In the genomic region with DNA sequence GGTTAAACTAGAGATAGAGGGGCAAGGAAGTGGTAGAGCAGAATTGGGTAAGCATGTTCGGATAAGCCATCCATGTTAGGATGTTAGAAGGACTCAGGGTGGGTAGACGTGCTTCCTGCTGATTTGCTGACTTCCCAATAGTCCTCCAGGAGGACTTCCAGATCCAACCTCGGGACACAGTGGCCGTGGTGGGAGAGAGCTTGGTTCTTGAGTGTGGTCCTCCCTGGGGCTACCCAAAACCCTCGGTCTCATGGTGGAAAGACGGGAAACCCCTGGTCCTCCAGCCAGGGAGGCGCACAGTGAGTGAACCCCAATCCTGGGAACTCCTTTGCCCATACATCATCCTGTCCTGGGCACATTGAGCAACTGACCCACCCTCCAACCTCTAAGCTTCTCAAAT, we compare ENCODE assay signal across 10 mouse cellular contexts. TPM values are rescaled to one million over a fixed set of nuclear protein-coding genes. Genes with fewer than 3 reads are reported as not detected.
DNase-seq lines count a peak whose midpoint lies in the region; ATAC-seq lines count a peak whose summit lies in the region.
"Had no signal": no experiment of that assay in that cellular context is flagged by ENCODE, and none has a peak within 500 bp of the region (broad histone marks: within the 10 kb centered on the region; RNA-seq: fewer than 3 reads in every experiment).

No protein-coding gene starts in this region.

- ATAC-seq in hindbrain, embryonic 12.5 days (ENCODE audit: low FRiP score), result no peak
- no peak for ATAC-seq in hindbrain, embryonic 11.5 days (ENCODE audit: low FRiP score)
- ATAC-seq in lung, embryonic 16.5 days (ENCODE audit: low read depth), result no peak
- ATAC-seq in intestine, embryonic 16.5 days, result no peak
- ATAC-seq in stomach, embryonic 16.5 days (ENCODE audit: insufficient read depth, low FRiP score), result no peak

- 86% methylated on average over 7 of the region's 7 CpGs for WGBS in hindbrain, embryonic 12.5 days
- WGBS in hindbrain, embryonic 11.5 days, result 88% methylated on average over 7 of the region's 7 CpGs
- 69% methylated on average over 7 of the region's 7 CpGs for WGBS in lung, embryonic 16.5 days
- WGBS in intestine, embryonic 16.5 days, result 80% methylated on average over 7 of the region's 7 CpGs
- WGBS in stomach, embryonic 16.5 days, result 81% methylated on average over 7 of the region's 7 CpGs

- H3K4me3 ChIP-seq in hindbrain, embryonic 12.5 days, result 0 out of 2 replicates have a peak overlapping the region, but pooled peaks have one; percentile 10
- no peak overlapping the region for H3K4me3 ChIP-seq in hindbrain, embryonic 11.5 days (ENCODE audit: low read depth, low read length)
- H3K4me3 ChIP-seq in lung, embryonic 16.5 days (ENCODE audit: low read length), result peak overlapping the region; percentile 47
- H3K4me3 ChIP-seq in intestine, embryonic 16.5 days (ENCODE audit: low read length), result peak overlapping the region; percentile 25
- H3K4me3 ChIP-seq in stomach, embryonic 16.5 days (replicated peaks; ENCODE audit: low read length), result peak overlapping the region; percentile 31
- H3K4me3 ChIP-seq: erythroblast, embryonic 14.5 days had no signal

- no peak overlapping the region for H3K9ac ChIP-seq in hindbrain, embryonic 12.5 days
- no peak overlapping the region for H3K9ac ChIP-seq in hindbrain, embryonic 11.5 days (ENCODE audit: low read depth, low read length)
- H3K9ac ChIP-seq in lung, embryonic 16.5 days (ENCODE audit: low read length), result peak overlapping the region; percentile 64
- H3K9ac ChIP-seq in intestine, embryonic 16.5 days (ENCODE audit: low read depth, low read length), result no peak overlapping the region
- H3K9ac ChIP-seq in stomach, embryonic 16.5 days (ENCODE audit: low read length), result no peak overlapping the region

- H3K27me3 ChIP-seq in hindbrain, embryonic 12.5 days, result peaks cover 5% of the 10 kb centered on the region; the same call in 1 of the 2 replicates
- H3K27me3 ChIP-seq in hindbrain, embryonic 11.5 days (ENCODE audit: control insufficient read depth, insufficient read depth, low read length), result peaks cover 3% of the 10 kb centered on the region; the same call in 1 of the 2 replicates
- no peaks in the 10 kb centered on the region for H3K27me3 ChIP-seq in lung, embryonic 16.5 days (ENCODE audit: control insufficient read depth, insufficient read depth, low read depth, low read length)
- 0 out of 2 replicates have a peak, but pooled peaks cover 3% of the 10 kb centered on the region for H3K27me3 ChIP-seq in intestine, embryonic 16.5 days (replicated peaks; ENCODE audit: control insufficient read depth, insufficient read depth, low read length)
- no peaks in the 10 kb centered on the region for H3K27me3 ChIP-seq in stomach, embryonic 16.5 days (ENCODE audit: control insufficient read depth, insufficient read depth, low read length)

- H3K9me3 ChIP-seq in hindbrain, embryonic 12.5 days (replicated peaks), result no peaks in the 10 kb centered on the region
- no peaks in the 10 kb centered on the region for H3K9me3 ChIP-seq in hindbrain, embryonic 11.5 days (ENCODE audit: control insufficient read depth, low read length)
- no peaks in the 10 kb centered on the region for H3K9me3 ChIP-seq in lung, embryonic 16.5 days (ENCODE audit: control insufficient read depth, low read length)
- no peaks in the 10 kb centered on the region for H3K9me3 ChIP-seq in intestine, embryonic 16.5 days (ENCODE audit: control insufficient read depth, low read length)
- H3K9me3 ChIP-seq in stomach, embryonic 16.5 days (replicated peaks; ENCODE audit: control insufficient read depth, low read length), result no peaks in the 10 kb centered on the region

- H3K27ac ChIP-seq in hindbrain, embryonic 12.5 days, result no peak overlapping the region
- H3K27ac ChIP-seq in hindbrain, embryonic 11.5 days (ENCODE audit: low read depth, low read length), result no peak overlapping the region
- no peak overlapping the region for H3K27ac ChIP-seq in lung, embryonic 16.5 days (ENCODE audit: low read length)
- H3K27ac ChIP-seq in intestine, embryonic 16.5 days (ENCODE audit: low read length), result no peak overlapping the region
- no peak overlapping the region for H3K27ac ChIP-seq in stomach, embryonic 16.5 days (ENCODE audit: low read length)

- no peak overlapping the region for H3K4me2 ChIP-seq in hindbrain, embryonic 12.5 days (replicated peaks)
- H3K4me2 ChIP-seq in hindbrain, embryonic 11.5 days (replicated peaks; ENCODE audit: low read depth, low read length), result no peak overlapping the region
- peak overlapping the region; percentile 45 for H3K4me2 ChIP-seq in lung, embryonic 16.5 days (ENCODE audit: low read depth, low read length)
- H3K4me2 ChIP-seq in intestine, embryonic 16.5 days (ENCODE audit: low read depth, low read length), result 0 out of 2 replicates have a peak overlapping the region, but pooled peaks have one; percentile 14
- H3K4me2 ChIP-seq in stomach, embryonic 16.5 days (ENCODE audit: low read depth, low read length), result 0 out of 2 replicates have a peak overlapping the region, but pooled peaks have one; percentile 11

- no peaks in the 10 kb centered on the region for H3K36me3 ChIP-seq in hindbrain, embryonic 12.5 days
- no peaks in the 10 kb centered on the region for H3K36me3 ChIP-seq in hindbrain, embryonic 11.5 days (ENCODE audit: control insufficient read depth, insufficient read depth, low read length)
- H3K36me3 ChIP-seq in lung, embryonic 16.5 days (ENCODE audit: control insufficient read depth, insufficient read depth, low read length), result no peaks in the 10 kb centered on the region
- no peaks in the 10 kb centered on the region for H3K36me3 ChIP-seq in intestine, embryonic 16.5 days (ENCODE audit: control insufficient read depth, insufficient read depth, low read length)
- no peaks in the 10 kb centered on the region for H3K36me3 ChIP-seq in stomach, embryonic 16.5 days (ENCODE audit: control insufficient read depth, insufficient read depth, low read length)

- H3K4me1 ChIP-seq in hindbrain, embryonic 12.5 days, result peaks cover 5% of the 10 kb centered on the region
- H3K4me1 ChIP-seq in hindbrain, embryonic 11.5 days (replicated peaks; ENCODE audit: control insufficient read depth, insufficient read depth, low read length), result no peaks in the 10 kb centered on the region
- no peaks in the 10 kb centered on the region for H3K4me1 ChIP-seq in lung, embryonic 16.5 days (replicated peaks; ENCODE audit: control insufficient read depth, insufficient read depth, low read length)
- no peaks in the 10 kb centered on the region for H3K4me1 ChIP-seq in intestine, embryonic 16.5 days (ENCODE audit: control insufficient read depth, insufficient read depth, low read length)
- no peaks in the 10 kb centered on the region for H3K4me1 ChIP-seq in stomach, embryonic 16.5 days (ENCODE audit: control insufficient read depth, insufficient read depth, low read length)

- DNase-seq in hindbrain, embryonic 11.5 days (ENCODE audit: low spot score), result no peak
- DNase-seq in lung, postnatal 36 days, result no peak
- no peak for DNase-seq in spleen, adult 12 weeks (ENCODE audit: low spot score)
- DNase-seq: cerebellum, adult 9-10 months; retina, postnatal 1 day had no signal

RNA-seq across cellular contexts. Expression of gene Robo4, which starts 1.3 kb away (rescaled TPM):
- 8.0 and 12.0 TPM in 2 replicates for polyA plus RNA-seq in hindbrain, embryonic 12.5 days (2016; fragmentation: Nextera tagmentation; extraction: Ambion mirVana)
- 5.5 and 6.8 TPM in 2 replicates for polyA plus RNA-seq in hindbrain, embryonic 11.5 days (2014; fragmentation: Nextera tagmentation; extraction: Ambion mirVana)
- 24.7 and 29.8 TPM in 2 replicates for polyA plus RNA-seq in lung, embryonic 16.5 days (2015; fragmentation: Nextera tagmentation; extraction: Ambion mirVana)
- polyA plus RNA-seq in intestine, embryonic 16.5 days (2015; fragmentation: Nextera tagmentation; extraction: Ambion mirVana), result 11.7 and 13.9 TPM in 2 replicates
- 12.3 and 13.3 TPM in 2 replicates for polyA plus RNA-seq in stomach, embryonic 16.5 days (2015; fragmentation: Nextera tagmentation; extraction: Ambion mirVana)

RNA-seq across cellular contexts. Expression of gene Robo3, which starts 30.0 kb away (rescaled TPM):
- polyA plus RNA-seq in hindbrain, embryonic 12.5 days (2016; fragmentation: Nextera tagmentation; extraction: Ambion mirVana), result 155 and 187 TPM in 2 replicates
- polyA plus RNA-seq in hindbrain, embryonic 11.5 days (2014; fragmentation: Nextera tagmentation; extraction: Ambion mirVana), result 120 TPM in 2 replicates
- 0.15 and 0.19 TPM in 2 replicates for polyA plus RNA-seq in lung, embryonic 16.5 days (2015; fragmentation: Nextera tagmentation; extraction: Ambion mirVana)
- 0.07 TPM in 1 of 2 replicates, not detected in the other for polyA plus RNA-seq in intestine, embryonic 16.5 days (2015; fragmentation: Nextera tagmentation; extraction: Ambion mirVana)
- polyA plus RNA-seq in stomach, embryonic 16.5 days (2015; fragmentation: Nextera tagmentation; extraction: Ambion mirVana), result not detected in 2 replicates

RNA-seq across cellular contexts. Expression of gene Hepacam, which starts 35.9 kb away (rescaled TPM):
- polyA plus RNA-seq in hindbrain, embryonic 12.5 days (2016; fragmentation: Nextera tagmentation; extraction: Ambion mirVana), result 0.26 and 0.36 TPM in 2 replicates
- 0.09 TPM in 1 of 2 replicates, not detected in the other for polyA plus RNA-seq in hindbrain, embryonic 11.5 days (2014; fragmentation: Nextera tagmentation; extraction: Ambion mirVana)
- 0.35 and 0.40 TPM in 2 replicates for polyA plus RNA-seq in lung, embryonic 16.5 days (2015; fragmentation: Nextera tagmentation; extraction: Ambion mirVana)
- 0.05 and 0.09 TPM in 2 replicates for polyA plus RNA-seq in intestine, embryonic 16.5 days (2015; fragmentation: Nextera tagmentation; extraction: Ambion mirVana)
- 0.19 TPM in 1 of 2 replicates, not detected in the other for polyA plus RNA-seq in stomach, embryonic 16.5 days (2015; fragmentation: Nextera tagmentation; extraction: Ambion mirVana)
- polyA plus RNA-seq: erythroblast, embryonic 14.5 days had no signal

RNA-seq across cellular contexts. Expression of gene Ccdc15, which starts 54.8 kb away (rescaled TPM):
- 8.2 and 10.5 TPM in 2 replicates for polyA plus RNA-seq in hindbrain, embryonic 12.5 days (2016; fragmentation: Nextera tagmentation; extraction: Ambion mirVana)
- 6.8 and 10.2 TPM in 2 replicates for polyA plus RNA-seq in hindbrain, embryonic 11.5 days (2014; fragmentation: Nextera tagmentation; extraction: Ambion mirVana)
- polyA plus RNA-seq in lung, embryonic 16.5 days (2015; fragmentation: Nextera tagmentation; extraction: Ambion mirVana), result 7.6 TPM in 2 replicates
- 3.8 and 4.3 TPM in 2 replicates for polyA plus RNA-seq in intestine, embryonic 16.5 days (2015; fragmentation: Nextera tagmentation; extraction: Ambion mirVana)
- 4.2 and 5.0 TPM in 2 replicates for polyA plus RNA-seq in stomach, embryonic 16.5 days (2015; fragmentation: Nextera tagmentation; extraction: Ambion mirVana)

Comparison
In these comparisons a context has a peak if more than half of its experiments do, and no peak if none do; other contexts are left out.
1. H3K4me2 ChIP-seq: peak in lung, embryonic 16.5 days (single experiment), intestine, embryonic 16.5 days (single experiment) and stomach, embryonic 16.5 days (single experiment); none in hindbrain, embryonic 12.5 days (single experiment) and hindbrain, embryonic 11.5 days (single experiment).
2. RNA of gene Robo3, which starts 30.0 kb away (polyA plus RNA-seq): 155 to 187 TPM in hindbrain, embryonic 12.5 days and 120 TPM in hindbrain, embryonic 11.5 days; 0.15 to 0.19 TPM in lung, embryonic 16.5 days, 0.07 TPM in intestine, embryonic 16.5 days and not detected in stomach, embryonic 16.5 days; every median in the first group is over 100 times any median in the second.